Mouse (Mus musculus): Measurements from ENCODE around the gene Rpl35. TPM values are rescaled to one million over a fixed set of nuclear protein-coding genes. Genes with fewer than 3 reads are reported as not detected.
A peak's percentile ranks its signal among the peaks of the same experiment; 100 is the strongest.

Gene Rpl35
- polyA plus RNA-seq, 1 experiment from 2014 or later = 967 TPM

- under 1% methylated on average over 44 of the region's 44 CpGs for WGBS
- Histone ChIP-seq H3K36me3 (peaks cover 18% of the 10 kb centered on the region), H3K4me1 (peaks cover 43% of the 10 kb centered on the region), H3K4me3 (peak overlapping the region; percentile 82), H3K27ac (replicated peaks) (peak overlapping the region; percentile 91), H3K9ac (replicated peaks) (peak overlapping the region; percentile 87), H3K9me3 (no peaks in the 10 kb centered on the region), H3K27me3 (no peaks in the 10 kb centered on the region), H3K4me2 (replicated peaks) (peak overlapping the region; percentile 97)
- ATAC-seq (ENCODE audit: low FRiP score, low read depth) = peak; percentile 87
Observed at GRCm38 (mm10) chr2:39007865-39008264, 2.4 kb upstream of the Rpl35 start.

- Histone ChIP-seq H3K36me3 (peaks cover 25% of the 10 kb centered on the region), H3K27me3 (no peaks in the 10 kb centered on the region), H3K9me3 (no peaks in the 10 kb centered on the region), H3K27ac (replicated peaks) (no peak overlapping the region), H3K4me2 (replicated peaks) (peak overlapping the region; percentile 97), H3K4me1 (peaks cover 48% of the 10 kb centered on the region), H3K9ac (replicated peaks) (no peak overlapping the region), H3K4me3 (peak overlapping the region; percentile 84)
- ATAC-seq (ENCODE audit: low FRiP score, low read depth) = no peak
- WGBS = 89% methylated on average over 14 of the region's 14 CpGs
Observed at GRCm38 (mm10) chr2:39006149-39006730, 816 bp upstream of the Rpl35 start.

GRCm38 (mm10) chr2:39004880-39005435 is 466 bp downstream of the Rpl35 start, which contains the start of gene Arpc5l:
TSS of gene Arpc5l (plus strand) at chr2:39005348.
- H3K27ac ChIP-seq (replicated peaks) = peak within 1 kb of the TSS; percentile 88
- peak within 1 kb of the TSS; percentile 95 for H3K9ac ChIP-seq (replicated peaks)
- WGBS = under 1% methylated on average over 58 of the region's 58 CpGs
- peaks cover 38% of the 10 kb centered on the region for H3K36me3 ChIP-seq
- H3K4me1 ChIP-seq = peaks cover 48% of the 10 kb centered on the region
- H3K9me3 ChIP-seq = no peaks in the 10 kb centered on the region
- ATAC-seq (ENCODE audit: low FRiP score, low read depth) = peak; percentile 88
- peak within 1 kb of the TSS; percentile 97 for H3K4me2 ChIP-seq (replicated peaks)
- H3K4me3 ChIP-seq = peak within 1 kb of the TSS; percentile 84
- H3K27me3 ChIP-seq = no peaks in the 10 kb centered on the region

- Histone ChIP-seq H3K36me3 (peaks cover 44% of the 10 kb centered on the region), H3K27ac (replicated peaks) (peak overlapping the region; percentile 88; the same call in 1 of the 2 replicates), H3K9ac (replicated peaks) (peak overlapping the region; percentile 95), H3K27me3 (no peaks in the 10 kb centered on the region), H3K4me3 (peak overlapping the region; percentile 84), H3K9me3 (no peaks in the 10 kb centered on the region), H3K4me1 (peaks cover 43% of the 10 kb centered on the region), H3K4me2 (replicated peaks) (peak overlapping the region; percentile 97)
- ATAC-seq (ENCODE audit: low FRiP score, low read depth) = no peak
- WGBS = 1% methylated on average over 11 of the region's 11 CpGs
Observed at GRCm38 (mm10) chr2:39004372-39004771, 1.1 kb downstream of the Rpl35 start.

- H3K4me3 ChIP-seq = peak overlapping the region; percentile 84
- H3K9me3 ChIP-seq = no peaks in the 10 kb centered on the region
- peaks cover 35% of the 10 kb centered on the region for H3K4me1 ChIP-seq
- 71% methylated on average over 5 of the region's 5 CpGs for WGBS
- peaks cover 47% of the 10 kb centered on the region for H3K36me3 ChIP-seq
- no peak overlapping the region for H3K27ac ChIP-seq (replicated peaks)
- ATAC-seq (ENCODE audit: low FRiP score, low read depth) = no peak
- peak overlapping the region; percentile 95 for H3K9ac ChIP-seq (replicated peaks)
- no peaks in the 10 kb centered on the region for H3K27me3 ChIP-seq
- peak overlapping the region; percentile 97 for H3K4me2 ChIP-seq (replicated peaks)
Observed at GRCm38 (mm10) chr2:39003512-39003911, 1.9 kb downstream of the Rpl35 start.

GRCm38 (mm10) chr2:39003106-39003505 is 2.3 kb downstream of the Rpl35 start:
- Histone ChIP-seq H3K4me3 (peak overlapping the region; percentile 84), H3K4me1 (peaks cover 35% of the 10 kb centered on the region), H3K27ac (replicated peaks) (no peak overlapping the region), H3K4me2 (replicated peaks) (peak overlapping the region; percentile 97), H3K36me3 (peaks cover 47% of the 10 kb centered on the region), H3K9me3 (no peaks in the 10 kb centered on the region), H3K9ac (replicated peaks) (peak overlapping the region; percentile 95), H3K27me3 (no peaks in the 10 kb centered on the region)
- ATAC-seq (ENCODE audit: low FRiP score, low read depth) = no peak
- 56% methylated on average over 8 of the region's 8 CpGs for WGBS

GRCm38 (mm10) chr2:39001866-39002265 is 3.6 kb downstream of the Rpl35 start:
- Histone ChIP-seq H3K4me2 (replicated peaks) (no peak overlapping the region), H3K4me3 (no peak overlapping the region), H3K27me3 (peaks cover 8% of the 10 kb centered on the region), H3K36me3 (peaks cover 47% of the 10 kb centered on the region), H3K9me3 (no peaks in the 10 kb centered on the region), H3K27ac (replicated peaks) (no peak overlapping the region), H3K9ac (replicated peaks) (no peak overlapping the region), H3K4me1 (peaks cover 30% of the 10 kb centered on the region)
- no peak for ATAC-seq (ENCODE audit: low FRiP score, low read depth)
- WGBS = 85% methylated on average over 3 of the region's 3 CpGs

- 87% methylated on average over 4 of the region's 4 CpGs for WGBS
- Histone ChIP-seq H3K27me3 (peaks cover 14% of the 10 kb centered on the region), H3K4me3 (no peak overlapping the region), H3K36me3 (peaks cover 47% of the 10 kb centered on the region), H3K4me1 (peaks cover 20% of the 10 kb centered on the region), H3K27ac (replicated peaks) (no peak overlapping the region), H3K9ac (replicated peaks) (no peak overlapping the region), H3K9me3 (no peaks in the 10 kb centered on the region), H3K4me2 (replicated peaks) (no peak overlapping the region)
- ATAC-seq (ENCODE audit: low FRiP score, low read depth) = no peak
Observed at GRCm38 (mm10) chr2:39000587-39000919, 4.9 kb downstream of the Rpl35 start.

GRCm38 (mm10) chr2:38999910-39000586 is 5.4 kb downstream of the Rpl35 start:
- H3K36me3 ChIP-seq = peaks cover 47% of the 10 kb centered on the region
- 68% methylated on average over 8 of the region's 8 CpGs for WGBS
- ATAC-seq (ENCODE audit: low FRiP score, low read depth) = no peak

GRCm38 (mm10) chr2:38999381-38999780 is 6.0 kb downstream of the Rpl35 start:
- ATAC-seq (ENCODE audit: low FRiP score, low read depth) = no peak

More at GRCm38 (mm10) chr2:38999910-39000586, 5.4 kb downstream of the Rpl35 start:
- Histone ChIP-seq H3K4me2 (replicated peaks) (no peak overlapping the region), H3K27ac (replicated peaks) (no peak overlapping the region), H3K4me3 (no peak overlapping the region), H3K4me1 (peaks cover 20% of the 10 kb centered on the region), H3K9me3 (no peaks in the 10 kb centered on the region), H3K27me3 (peaks cover 14% of the 10 kb centered on the region), H3K9ac (replicated peaks) (no peak overlapping the region)

GRCm38 (mm10) chr2:38997386-38998374 is 7.7 kb downstream of the Rpl35 start, which contains the start of gene Wdr38:
TSS of gene Wdr38 (plus strand) at chr2:38997476.
- H3K36me3 ChIP-seq = peaks cover 36% of the 10 kb centered on the region
- H3K27ac ChIP-seq (replicated peaks) = no peak within 1 kb of the TSS
- peak; percentile 94 for ATAC-seq (ENCODE audit: low FRiP score, low read depth)
- H3K4me2 ChIP-seq (replicated peaks) = peak within 1 kb of the TSS; percentile 47
- H3K9ac ChIP-seq (replicated peaks) = peak within 1 kb of the TSS; percentile 51; the same call in 1 of the 2 replicates
- H3K4me1 ChIP-seq = peaks cover 3% of the 10 kb centered on the region
- H3K27me3 ChIP-seq = peaks cover 14% of the 10 kb centered on the region
- H3K4me3 ChIP-seq = peak within 1 kb of the TSS; percentile 28
- 15% methylated on average over 33 of the region's 33 CpGs for WGBS
- no peaks in the 10 kb centered on the region for H3K9me3 ChIP-seq

More at GRCm38 (mm10) chr2:38999381-38999780, 6.0 kb downstream of the Rpl35 start:
- H3K27me3 ChIP-seq = peaks cover 14% of the 10 kb centered on the region
- H3K9ac ChIP-seq (replicated peaks) = no peak overlapping the region
- H3K4me3 ChIP-seq = no peak overlapping the region
- 72% methylated on average over 4 of the region's 4 CpGs for WGBS
- peaks cover 47% of the 10 kb centered on the region for H3K36me3 ChIP-seq
- H3K4me2 ChIP-seq (replicated peaks) = no peak overlapping the region
- no peak overlapping the region for H3K27ac ChIP-seq (replicated peaks)
- peaks cover 20% of the 10 kb centered on the region for H3K4me1 ChIP-seq
- H3K9me3 ChIP-seq = no peaks in the 10 kb centered on the region

All from midbrain, embryonic 12.5 days (tissue).